Mouse (Mus musculus): ENCODE results near the gene D430041D05Rik. TPM values are rescaled to one million over a fixed set of nuclear protein-coding genes. Genes with fewer than 3 reads are reported as not detected.
A peak's percentile ranks its signal among the peaks of the same experiment; 100 is the strongest.

The D430041D05Rik gene
- polyA plus RNA-seq, 1 experiment = 46.7 TPM

GRCm38 (mm10) chr2:104411806-104412205 lies 993 bp upstream of the D430041D05Rik start:
- Histone ChIP-seq H3K27ac (ENCODE audit: insufficient read depth, low read length) (no peak overlapping the region), H3K4me1 (ENCODE audit: control insufficient read depth, insufficient read depth, low read length) (peaks cover 12% of the 10 kb centered on the region), H3K4me3 (ENCODE audit: insufficient read depth, low read length) (no peak overlapping the region; the same call in 1 of the 2 replicates)
- no peak for TF ChIP-seq POLR2A (IDR thresholded peaks at IDR 0.05; ENCODE audit: extremely low read depth, insufficient read depth, low read length)
- no peak for TF ChIP-seq CTCF (IDR thresholded peaks at IDR 0.05; ENCODE audit: extremely low read depth, insufficient read depth, low read length)

- TF ChIP-seq CTCF (IDR thresholded peaks at IDR 0.05; ENCODE audit: extremely low read depth, insufficient read depth, low read length) (no peak), POLR2A (IDR thresholded peaks at IDR 0.05; ENCODE audit: extremely low read depth, insufficient read depth, low read length) (no peak)
- H3K4me1 ChIP-seq (ENCODE audit: control insufficient read depth, insufficient read depth, low read length) = peaks cover 15% of the 10 kb centered on the region
- peak overlapping the region; percentile 73 for H3K4me3 ChIP-seq (ENCODE audit: insufficient read depth, low read length)
- H3K27ac ChIP-seq (ENCODE audit: insufficient read depth, low read length) = peak overlapping the region; percentile 20
These were observed 677 bp downstream of the D430041D05Rik start for GRCm38 (mm10) chr2:104409851-104410821.

DNA sequence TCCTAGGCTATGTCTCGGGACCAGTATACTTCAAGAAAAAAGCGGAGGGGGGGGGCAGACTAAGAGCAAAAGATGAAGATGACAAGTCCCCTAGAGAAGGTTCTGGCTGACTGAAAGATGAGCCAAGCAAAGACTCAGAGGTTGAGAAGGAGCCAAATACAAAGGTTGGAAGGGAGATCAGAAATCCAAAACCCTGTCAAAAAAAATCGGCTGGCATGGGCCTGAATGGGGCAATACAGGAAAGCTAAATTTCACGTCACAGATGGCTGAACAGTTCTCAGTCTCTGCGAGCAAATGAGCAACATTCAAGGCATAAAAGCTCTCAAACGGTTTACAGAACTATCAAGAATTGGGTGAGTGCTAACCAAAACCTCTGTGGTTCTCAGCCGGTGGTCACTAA lies 2.5 kb downstream of the D430041D05Rik start:
- no peak for TF ChIP-seq CTCF (IDR thresholded peaks at IDR 0.05; ENCODE audit: extremely low read depth, insufficient read depth, low read length)
- TF ChIP-seq POLR2A (IDR thresholded peaks at IDR 0.05; ENCODE audit: extremely low read depth, insufficient read depth, low read length) = no peak
- H3K4me1 ChIP-seq (ENCODE audit: control insufficient read depth, insufficient read depth, low read length) = peaks cover 11% of the 10 kb centered on the region
- H3K27ac ChIP-seq (ENCODE audit: insufficient read depth, low read length) = no peak overlapping the region
- H3K4me3 ChIP-seq (ENCODE audit: insufficient read depth, low read length) = peak overlapping the region; percentile 73

DNA sequence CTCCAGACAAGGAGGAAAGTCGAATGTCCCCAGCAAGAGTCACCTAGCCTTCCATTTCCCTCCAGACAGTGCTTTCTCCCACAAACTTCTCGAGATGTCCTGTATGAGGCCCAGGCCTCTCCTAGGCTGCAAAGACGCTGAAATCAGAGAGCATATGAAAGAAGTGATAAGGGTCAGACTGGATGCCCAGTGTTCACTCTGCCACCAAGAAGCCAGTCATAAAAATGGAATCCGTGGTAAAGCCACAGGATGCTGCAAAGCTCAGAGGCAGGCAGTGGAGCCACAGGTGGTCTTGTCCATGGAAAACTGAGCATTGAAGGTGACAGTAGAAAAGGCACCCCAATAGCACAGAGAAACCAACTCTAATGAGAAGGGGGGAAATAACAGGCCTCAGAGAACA lies 2.9 kb downstream of the D430041D05Rik start:
- TF ChIP-seq CTCF (IDR thresholded peaks at IDR 0.05; ENCODE audit: extremely low read depth, insufficient read depth, low read length) (no peak), POLR2A (IDR thresholded peaks at IDR 0.05; ENCODE audit: extremely low read depth, insufficient read depth, low read length) (no peak)
- H3K27ac ChIP-seq (ENCODE audit: insufficient read depth, low read length) = no peak overlapping the region

GRCm38 (mm10) chr2:104404036-104404435 lies 6.8 kb downstream of the D430041D05Rik start:
- TF ChIP-seq POLR2A (IDR thresholded peaks at IDR 0.05; ENCODE audit: extremely low read depth, insufficient read depth, low read length) = no peak
- TF ChIP-seq CTCF (IDR thresholded peaks at IDR 0.05; ENCODE audit: extremely low read depth, insufficient read depth, low read length) = no peak
- peaks cover 9% of the 10 kb centered on the region for H3K4me1 ChIP-seq (ENCODE audit: control insufficient read depth, insufficient read depth, low read length)
- H3K4me3 ChIP-seq (ENCODE audit: insufficient read depth, low read length) = no peak overlapping the region
- H3K27ac ChIP-seq (ENCODE audit: insufficient read depth, low read length) = no peak overlapping the region

More for the DNA sequence above, 2.9 kb downstream of the D430041D05Rik start:
- peak overlapping the region; percentile 73 for H3K4me3 ChIP-seq (ENCODE audit: insufficient read depth, low read length)
- H3K4me1 ChIP-seq (ENCODE audit: control insufficient read depth, insufficient read depth, low read length) = peaks cover 9% of the 10 kb centered on the region

DNA sequence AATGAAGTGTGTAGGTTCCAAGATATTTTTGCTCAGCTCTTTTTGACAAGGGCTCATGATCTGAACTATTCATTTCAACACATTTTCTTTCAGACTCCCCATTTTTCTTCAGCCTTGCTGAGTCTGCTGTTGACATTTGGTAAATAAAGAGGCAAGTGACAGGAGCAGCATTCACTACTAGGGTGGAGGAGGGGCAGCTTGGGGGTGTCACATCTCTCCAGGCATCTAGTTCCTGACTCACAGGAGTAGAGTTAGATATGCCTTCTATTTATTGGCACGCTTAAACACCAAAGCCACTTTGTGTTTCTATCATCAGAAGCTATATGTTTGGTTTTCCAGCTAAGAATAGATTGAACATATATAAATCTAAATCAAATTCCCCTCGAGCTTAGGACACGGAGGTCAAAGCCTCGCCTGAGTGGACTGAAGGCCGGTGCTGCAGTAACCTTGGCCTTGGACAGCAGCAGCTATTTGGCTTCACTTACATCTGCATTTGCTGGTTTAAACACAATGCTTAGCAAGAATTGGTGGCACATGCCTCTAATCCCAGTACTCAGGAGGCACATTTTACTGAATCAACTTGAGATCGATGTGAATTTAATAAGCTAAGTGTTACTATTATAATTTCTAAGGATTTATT lies 12.0 kb downstream of the D430041D05Rik start:
- TF ChIP-seq POLR2A (IDR thresholded peaks at IDR 0.05; ENCODE audit: extremely low read depth, insufficient read depth, low read length) = no peak
- no peak overlapping the region for H3K4me3 ChIP-seq (ENCODE audit: insufficient read depth, low read length)
- H3K27ac ChIP-seq (ENCODE audit: insufficient read depth, low read length) = no peak overlapping the region
- H3K4me1 ChIP-seq (ENCODE audit: control insufficient read depth, insufficient read depth, low read length) = peaks cover 4% of the 10 kb centered on the region

DNA sequence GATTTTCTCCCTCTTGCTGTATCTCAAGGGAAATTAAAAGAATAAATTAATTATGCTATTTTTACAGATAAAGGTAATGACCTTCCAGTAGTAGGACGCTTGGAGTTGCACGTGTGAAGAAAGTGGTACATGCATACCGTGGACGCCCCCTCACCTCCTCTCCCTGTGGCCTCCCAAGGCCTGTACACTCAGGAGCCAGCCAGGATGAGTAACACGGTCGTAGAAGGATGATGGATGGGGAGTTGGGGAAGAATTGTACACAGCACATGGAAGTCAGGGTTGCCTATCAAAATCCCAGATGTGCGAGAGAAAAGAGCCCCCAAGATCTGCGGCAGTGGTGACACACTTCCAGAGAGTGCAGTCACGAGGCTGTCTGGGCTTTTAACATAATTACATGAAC lies 14.9 kb downstream of the D430041D05Rik start:
- TF ChIP-seq POLR2A (IDR thresholded peaks at IDR 0.05; ENCODE audit: extremely low read depth, insufficient read depth, low read length) (no peak), CTCF (IDR thresholded peaks at IDR 0.05; ENCODE audit: extremely low read depth, insufficient read depth, low read length) (no peak)
- H3K27ac ChIP-seq (ENCODE audit: insufficient read depth, low read length) = no peak overlapping the region
- peaks cover 6% of the 10 kb centered on the region for H3K4me1 ChIP-seq (ENCODE audit: control insufficient read depth, insufficient read depth, low read length)
- H3K4me3 ChIP-seq (ENCODE audit: insufficient read depth, low read length) = no peak overlapping the region

DNA sequence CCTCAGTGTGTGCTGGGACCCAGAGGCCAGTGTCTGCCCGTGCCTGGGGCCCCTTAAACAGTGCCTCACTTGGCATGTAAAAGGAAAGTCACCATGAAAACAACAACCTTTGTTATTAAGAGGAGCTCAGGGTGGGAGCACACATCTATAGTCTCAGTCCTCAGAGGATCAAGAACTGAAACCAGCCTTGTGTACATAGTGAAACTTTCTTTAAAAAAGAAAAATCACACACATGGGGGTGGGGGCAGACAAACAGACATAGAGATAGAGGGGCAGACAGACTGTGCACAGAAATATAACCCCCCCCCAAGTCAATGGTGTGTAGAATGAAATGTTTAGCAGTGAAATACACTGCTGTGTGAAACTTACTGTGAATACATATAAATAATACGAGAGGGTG lies 16.0 kb downstream of the D430041D05Rik start:
- no peak for TF ChIP-seq CTCF (IDR thresholded peaks at IDR 0.05; ENCODE audit: extremely low read depth, insufficient read depth, low read length)
- no peak for TF ChIP-seq POLR2A (IDR thresholded peaks at IDR 0.05; ENCODE audit: extremely low read depth, insufficient read depth, low read length)
- H3K4me1 ChIP-seq (ENCODE audit: control insufficient read depth, insufficient read depth, low read length) = peaks cover 9% of the 10 kb centered on the region
- no peak overlapping the region for H3K4me3 ChIP-seq (ENCODE audit: insufficient read depth, low read length)
- no peak overlapping the region for H3K27ac ChIP-seq (ENCODE audit: insufficient read depth, low read length)

- Histone ChIP-seq H3K4me3 (ENCODE audit: insufficient read depth, low read length) (no peak overlapping the region), H3K27ac (ENCODE audit: insufficient read depth, low read length) (no peak overlapping the region), H3K4me1 (ENCODE audit: control insufficient read depth, insufficient read depth, low read length) (peaks cover 9% of the 10 kb centered on the region)
- TF ChIP-seq POLR2A (IDR thresholded peaks at IDR 0.05; ENCODE audit: extremely low read depth, insufficient read depth, low read length) = no peak
- no peak for TF ChIP-seq CTCF (IDR thresholded peaks at IDR 0.05; ENCODE audit: extremely low read depth, insufficient read depth, low read length)
These were observed 18.0 kb downstream of the D430041D05Rik start for GRCm38 (mm10) chr2:104392700-104393312.
